Mouse (Mus musculus) G1E (cell line): ENCODE results near the gene Gm9821.

Source experiments
- CTCF ChIP-seq: IDR thresholded peaks from 2 replicates; pipeline ENCODE4 v1.5.1; 2012; ENCODE audit warnings: low read depth, low read length, inconsistent platforms, mixed read lengths
- GATA1 ChIP-seq: IDR thresholded peaks from 2 replicates; pipeline ENCODE4 v1.6.1; 2012; ENCODE audit warnings: borderline replicate concordance, low read length, inconsistent platforms, mixed read lengths
- POLR2AphosphoS5 ChIP-seq: IDR thresholded peaks from 2 replicates; pipeline ENCODE4 v1.6.1; 2012; ENCODE audit warnings: low read depth, low read length, inconsistent platforms; ENCODE audit not compliant: insufficient replicate concordance
- TAL1 ChIP-seq: conservative IDR thresholded peaks from 2 replicates; pipeline ENCODE4 v1.6.1; 2012; ENCODE audit warnings: low read depth, low read length, inconsistent platforms, mixed read lengths

DNA sequence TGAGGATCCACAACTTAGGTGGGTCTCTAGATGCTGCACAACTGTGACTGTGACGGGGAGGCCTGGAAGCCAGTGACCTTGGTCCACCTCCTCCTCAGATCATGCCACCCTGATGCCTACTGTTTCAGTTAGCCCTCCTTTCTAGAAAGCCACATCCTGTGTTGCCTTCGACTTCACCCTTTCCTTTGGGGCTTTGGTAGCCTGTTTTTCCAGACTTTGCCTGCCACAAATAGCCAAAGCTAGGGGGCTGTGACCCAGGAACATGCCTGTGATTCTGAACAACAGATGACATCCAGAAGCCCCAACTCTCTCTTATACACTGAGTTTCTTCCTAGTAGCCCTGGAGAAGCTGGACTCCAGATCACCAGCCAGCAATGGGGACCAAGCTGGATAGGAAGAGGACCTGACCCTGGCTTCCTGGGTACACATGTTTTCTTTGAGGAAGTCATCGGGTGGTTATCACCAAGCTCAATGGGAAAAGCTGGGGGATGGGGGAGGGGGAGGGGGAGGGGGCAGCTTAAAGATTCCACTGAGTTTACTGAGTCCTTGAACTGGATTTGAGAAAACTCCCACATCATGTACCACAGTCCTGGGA lies 19.2 kb downstream of the Gm9821 start:
- TF ChIP-seq CTCF = no peak
- no peak for TF ChIP-seq TAL1
- TF ChIP-seq GATA1 = no peak
- TF ChIP-seq POLR2AphosphoS5 = no peak
